Mouse (Mus musculus) heart, embryonic 14.5 days (tissue): ENCODE measurements around the gene Nectin4. TPM values are rescaled to one million over a fixed set of nuclear protein-coding genes. Genes with fewer than 3 reads are reported as not detected.

Source experiments
- ATAC-seq: fragments of 200-750 bp; cut with Nextera tagmentation; 2 replicates; pipeline ENCODE4 v1.8.0; 2017; ENCODE audit warnings: low read depth, moderate TSS enrichment; ENCODE audit not compliant: insufficient number of reproducible peaks, insufficient read depth, low FRiP score
- H3K27ac ChIP-seq, 2 experiments: fragments of 200-500 bp in 1 of 2; fragments of 300-500 bp in 1 of 2; sonication (generic) in 1 of 2; replicated peaks in 1 of 2; 2 replicates each; pipeline ENCODE4 v1.5.1; 2012 to 2014; ENCODE audit warnings: low read depth in 2 of 2, low read length in 2 of 2, control low read depth in 1 of 2, mild to moderate bottlenecking in 1 of 2, mixed read lengths in 1 of 2; ENCODE audit not compliant: control insufficient read depth in 1 of 2, insufficient read depth in 1 of 2
- H3K27me3 ChIP-seq: fragments of 300-500 bp; sonication (generic); 2 replicates; pipeline ENCODE4 v1.6.1; 2014; ENCODE audit warnings: mild to moderate bottlenecking, low read length, control low read depth; ENCODE audit not compliant: control insufficient read depth, insufficient read depth
- H3K36me3 ChIP-seq: fragments of 300-500 bp; sonication (generic); 2 replicates; pipeline ENCODE4 v1.6.1; 2014; ENCODE audit warnings: mild to moderate bottlenecking, control low read depth, low read length, mixed read lengths; ENCODE audit not compliant: control insufficient read depth, insufficient read depth
- H3K4me1 ChIP-seq, 2 experiments: fragments of 200-500 bp in 1 of 2; fragments of 300-500 bp in 1 of 2; sonication (generic) in 1 of 2; 2 replicates each; pipeline ENCODE4 v1.6.1; 2012 to 2014; ENCODE audit warnings: low read length in 2 of 2, control low read depth in 1 of 2, mixed read lengths in 1 of 2; ENCODE audit not compliant: control insufficient read depth in 2 of 2, insufficient read depth in 2 of 2
- H3K4me2 ChIP-seq: fragments of 300-500 bp; sonication (generic); 2 replicates; pipeline ENCODE4 v1.6.1; 2014; ENCODE audit warnings: mild to moderate bottlenecking, low read length
- H3K4me3 ChIP-seq, 2 experiments: fragments of 200-500 bp in 1 of 2; fragments of 300-500 bp in 1 of 2; sonication (generic) in 1 of 2; 2 replicates each; pipeline ENCODE4 v1.5.1; 2012 to 2014; ENCODE audit warnings: low read length in 2 of 2, mild to moderate bottlenecking in 2 of 2, control low read depth in 1 of 2, low read depth in 1 of 2, moderate library complexity in 1 of 2; ENCODE audit not compliant: control insufficient read depth in 1 of 2, insufficient read depth in 1 of 2
- H3K9ac ChIP-seq: fragments of 300-500 bp; sonication (generic); 2 replicates; pipeline ENCODE4 v1.6.1; 2014; ENCODE audit warnings: mild to moderate bottlenecking, low read length
- H3K9me3 ChIP-seq: fragments of 300-500 bp; sonication (generic); 2 replicates; pipeline ENCODE4 v1.6.1; 2016; ENCODE audit warnings: low read length, control low read depth; ENCODE audit not compliant: control insufficient read depth
- WGBS: fragments of 180-500 bp; shearing (Covaris S2); extraction: QIAGEN DNeasy Blood & Tissue Kit; methylation state at CpG from one replicate; pipeline ENCODE4 v1.1.7; 2014; 5-methylcytosine and 5-hydroxymethylcytosine counted together
- polyA plus RNA-seq: library from polyadenylated mRNA; unstranded; fragments of >200 nt; fragmentation: Nextera tagmentation; extraction: Ambion mirVana; gene quantifications from 2 replicates; pipeline ENCODE4 v1.2.1, GENCODE M21; 2014

Nectin4 gene
- polyA plus RNA-seq, 1 experiment from 2014 or later = 0.12 TPM

- Histone ChIP-seq H3K9me3 (no peaks in the 10 kb centered on the region), H3K9ac (no peak overlapping the region), H3K27ac (no peak overlapping the region), H3K36me3 (no peaks in the 10 kb centered on the region), H3K4me2 (no peak overlapping the region), H3K27me3 (peaks cover 14% of the 10 kb centered on the region), H3K4me1 (peaks cover 2 to 10% of the 10 kb centered on the region in 2 experiments; a peak in 2 of 4 replicates), H3K4me3 (no peak overlapping the region)
- WGBS = 72% methylated on average over 6 of the region's 6 CpGs
- ATAC-seq = no peak
These were observed 8.4 kb downstream of the Nectin4 start for GRCm38 (mm10) chr1:171378298-171378697.

GRCm38 (mm10) chr1:171379935-171380599, 10.2 kb downstream of the Nectin4 start:
- no peaks in the 10 kb centered on the region for H3K9me3 ChIP-seq
- WGBS = 4% methylated on average over 31 of the region's 31 CpGs
- no peak; the same call in 1 of the 2 replicates for ATAC-seq

GRCm38 (mm10) chr1:171382096-171382620, 12.3 kb downstream of the Nectin4 start:
- Histone ChIP-seq H3K9ac (no peak overlapping the region), H3K9me3 (no peaks in the 10 kb centered on the region), H3K27ac (no peak overlapping the region), H3K27me3 (peaks cover 14% of the 10 kb centered on the region), H3K4me1 (peaks cover 2 to 5% of the 10 kb centered on the region in 2 experiments; a peak in 2 of 4 replicates), H3K36me3 (no peaks in the 10 kb centered on the region), H3K4me3 (no peak overlapping the region), H3K4me2 (no peak overlapping the region)
- 81% methylated on average over 11 of the region's 11 CpGs for WGBS
- ATAC-seq = no peak

More at GRCm38 (mm10) chr1:171379935-171380599, 10.2 kb downstream of the Nectin4 start:
- Histone ChIP-seq H3K4me3 (peak overlapping the region; percentile 22 to 27), H3K27ac (no peak overlapping the region), H3K4me2 (peak overlapping the region; percentile 59), H3K4me1 (peaks cover 0 to 10% of the 10 kb centered on the region in 2 experiments; a peak in 2 of 4 replicates), H3K9ac (peak overlapping the region; percentile 26), H3K27me3 (peaks cover 14% of the 10 kb centered on the region), H3K36me3 (no peaks in the 10 kb centered on the region)

- H3K27ac ChIP-seq = no peak overlapping the region
- H3K9ac ChIP-seq = no peak overlapping the region
- WGBS = 61% methylated on average over 9 of the region's 9 CpGs
- no peaks in the 10 kb centered on the region for H3K36me3 ChIP-seq
- no peak for ATAC-seq
- H3K4me2 ChIP-seq = no peak overlapping the region
- H3K4me1 ChIP-seq = peaks cover 2 to 5% of the 10 kb centered on the region in 2 experiments; a peak in 2 of 4 replicates
- peaks cover 14% of the 10 kb centered on the region for H3K27me3 ChIP-seq
- H3K9me3 ChIP-seq = no peaks in the 10 kb centered on the region
- H3K4me3 ChIP-seq = no peak overlapping the region
These were observed 14.5 kb downstream of the Nectin4 start for GRCm38 (mm10) chr1:171384361-171384760.

GRCm38 (mm10) chr1:171385171-171385570, 15.3 kb downstream of the Nectin4 start:
- Histone ChIP-seq H3K36me3 (no peaks in the 10 kb centered on the region), H3K27ac (no peak overlapping the region), H3K27me3 (peaks cover 9% of the 10 kb centered on the region; the same call in 1 of the 2 replicates), H3K4me2 (no peak overlapping the region), H3K4me3 (no peak overlapping the region), H3K4me1 (peaks cover 2 to 3% of the 10 kb centered on the region in 2 experiments; a peak in 2 of 4 replicates), H3K9ac (no peak overlapping the region), H3K9me3 (no peaks in the 10 kb centered on the region)
- WGBS = 61% methylated on average over 9 of the region's 9 CpGs
- no peak for ATAC-seq

GRCm38 (mm10) chr1:171387099-171387498, 17.2 kb downstream of the Nectin4 start:
- Histone ChIP-seq H3K4me3 (peak overlapping the region; percentile 1 to 24; a peak in 1 of 4 replicates), H3K36me3 (no peaks in the 10 kb centered on the region), H3K27me3 (no peaks in the 10 kb centered on the region), H3K4me2 (peak overlapping the region; percentile 52), H3K27ac (no peak overlapping the region), H3K9me3 (no peaks in the 10 kb centered on the region), H3K4me1 (peaks cover 0 to 2% of the 10 kb centered on the region in 2 experiments; a peak in 1 of 4 replicates), H3K9ac (no peak overlapping the region)
- 15% methylated on average over 6 of the region's 6 CpGs for WGBS
- ATAC-seq = no peak

- Histone ChIP-seq H3K27me3 (no peaks in the 10 kb centered on the region), H3K9ac (no peak within 1 kb of the TSS), H3K4me3 (peak within 1 kb of the TSS in 1 of 2 experiments; percentile 6; a peak in 1 of 4 replicates), H3K4me1 (peaks cover 0 to 2% of the 10 kb centered on the region in 2 experiments; a peak in 1 of 4 replicates), H3K36me3 (no peaks in the 10 kb centered on the region), H3K9me3 (no peaks in the 10 kb centered on the region), H3K27ac (no peak within 1 kb of the TSS), H3K4me2 (no peak within 1 kb of the TSS)
- WGBS = 74% methylated on average over 15 of the region's 15 CpGs
- ATAC-seq = no peak
These were observed 18.6 kb downstream of the Nectin4 start, which contains the start of gene Arhgap30 for GRCm38 (mm10) chr1:171388376-171389102. Arhgap30 (plus strand) TSS chr1:171388954.
